In the genomic region with DNA sequence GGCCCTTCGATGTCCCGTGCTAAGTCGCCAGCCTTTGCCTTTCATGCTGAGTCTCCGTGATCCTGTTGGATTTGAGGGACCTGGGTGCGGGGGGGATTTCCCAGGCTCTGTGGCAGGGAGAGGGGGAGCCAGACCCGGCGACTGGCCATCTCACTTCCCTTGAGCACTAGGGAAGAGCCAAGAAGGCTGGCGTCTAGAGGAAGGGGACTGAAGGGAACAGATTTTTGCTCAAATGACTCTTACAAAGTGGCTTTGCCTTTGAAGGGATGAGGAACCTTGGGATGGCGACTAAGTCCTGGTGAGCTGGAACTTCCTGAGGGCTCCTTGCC, we compare ENCODE assay signal across 8 mouse cellular contexts. TPM values are rescaled to one million over a fixed set of nuclear protein-coding genes. Genes with fewer than 3 reads are reported as not detected.
A peak's percentile ranks its signal among the peaks of the same experiment; 100 is the strongest.
DNase-seq lines count a peak whose midpoint lies in the region; ATAC-seq lines count a peak whose summit lies in the region.

No protein-coding gene starts in this region.

- H3K27ac ChIP-seq in kidney, embryonic 15.5 days: peak overlapping the region; percentile 54; the same call in 1 of the 2 replicates
- H3K27ac ChIP-seq in embryonic facial prominence, embryonic 12.5 days: no peak overlapping the region
- H3K27ac ChIP-seq in hindbrain, embryonic 16.5 days (ENCODE audit: low read depth, low read length): no peak overlapping the region
- H3K27ac ChIP-seq in midbrain, embryonic 16.5 days (ENCODE audit: low read length): no peak overlapping the region

- H3K4me2 ChIP-seq in kidney, embryonic 15.5 days: peak overlapping the region; percentile 70
- H3K4me2 ChIP-seq in embryonic facial prominence, embryonic 12.5 days (replicated peaks): peak overlapping the region; percentile 67
- peak overlapping the region; percentile 78 for H3K4me2 ChIP-seq in hindbrain, embryonic 16.5 days (ENCODE audit: low read length)
- peak overlapping the region; percentile 67 for H3K4me2 ChIP-seq in midbrain, embryonic 16.5 days (ENCODE audit: low read length)

- whole genome bisulfite sequencing in kidney, embryonic 15.5 days: 21% methylated on average over 9 of the region's 9 CpGs
- 17% methylated on average over 9 of the region's 9 CpGs for WGBS in embryonic facial prominence, embryonic 12.5 days
- WGBS in hindbrain, embryonic 16.5 days: 18% methylated on average over 9 of the region's 9 CpGs
- 12% methylated on average over 9 of the region's 9 CpGs for WGBS in midbrain, embryonic 16.5 days

- no peaks in the 10 kb centered on the region for H3K36me3 ChIP-seq in kidney, embryonic 15.5 days
- no peaks in the 10 kb centered on the region for H3K36me3 ChIP-seq in embryonic facial prominence, embryonic 12.5 days
- no peaks in the 10 kb centered on the region for H3K36me3 ChIP-seq in hindbrain, embryonic 16.5 days (ENCODE audit: control insufficient read depth, insufficient read depth, low read length)
- no peaks in the 10 kb centered on the region for H3K36me3 ChIP-seq in midbrain, embryonic 16.5 days (ENCODE audit: control insufficient read depth, insufficient read depth, low read length)

- no peaks in the 10 kb centered on the region for H3K4me1 ChIP-seq in kidney, embryonic 15.5 days
- H3K4me1 ChIP-seq in embryonic facial prominence, embryonic 12.5 days: no peaks in the 10 kb centered on the region
- H3K4me1 ChIP-seq in hindbrain, embryonic 16.5 days (ENCODE audit: control insufficient read depth, insufficient read depth, low read depth, low read length): no peaks in the 10 kb centered on the region
- no peaks in the 10 kb centered on the region for H3K4me1 ChIP-seq in midbrain, embryonic 16.5 days (ENCODE audit: control insufficient read depth, insufficient read depth, low read length)

- no peaks in the 10 kb centered on the region for H3K9me3 ChIP-seq in kidney, embryonic 15.5 days (replicated peaks)
- H3K9me3 ChIP-seq in embryonic facial prominence, embryonic 12.5 days: no peaks in the 10 kb centered on the region
- no peaks in the 10 kb centered on the region for H3K9me3 ChIP-seq in hindbrain, embryonic 16.5 days (ENCODE audit: control insufficient read depth, low read length)
- H3K9me3 ChIP-seq in midbrain, embryonic 16.5 days (replicated peaks; ENCODE audit: control insufficient read depth, low read length, poor library complexity, severe bottlenecking): no peaks in the 10 kb centered on the region

- H3K27me3 ChIP-seq in kidney, embryonic 15.5 days: no peaks in the 10 kb centered on the region
- no peaks in the 10 kb centered on the region for H3K27me3 ChIP-seq in embryonic facial prominence, embryonic 12.5 days
- no peaks in the 10 kb centered on the region for H3K27me3 ChIP-seq in hindbrain, embryonic 16.5 days (replicated peaks; ENCODE audit: control insufficient read depth, insufficient read depth, low read length)
- no peaks in the 10 kb centered on the region for H3K27me3 ChIP-seq in midbrain, embryonic 16.5 days (ENCODE audit: control insufficient read depth, insufficient read depth, low read depth, low read length)

- peak overlapping the region; percentile 55 for H3K4me3 ChIP-seq in kidney, embryonic 15.5 days (replicated peaks)
- peak overlapping the region; percentile 42 for H3K4me3 ChIP-seq in embryonic facial prominence, embryonic 12.5 days
- H3K4me3 ChIP-seq in hindbrain, embryonic 16.5 days (ENCODE audit: low read length): peak overlapping the region; percentile 56
- peak overlapping the region; percentile 47 for H3K4me3 ChIP-seq in midbrain, embryonic 16.5 days (ENCODE audit: low read depth, low read length)

- peak; percentile 55 for ATAC-seq in kidney, embryonic 15.5 days (replicated peaks; ENCODE audit: low FRiP score)
- no peak for ATAC-seq in embryonic facial prominence, embryonic 12.5 days (ENCODE audit: insufficient number of reproducible peaks, insufficient read depth, low FRiP score, low TSS enrichment)
- no peak; the same call in none of the 2 replicates for ATAC-seq in hindbrain, embryonic 16.5 days
- ATAC-seq in midbrain, embryonic 16.5 days: peak; percentile 66; the same call in 1 of the 2 replicates
- no peak for ATAC-seq in megakaryocyte progenitor cell, adult 5-6 weeks (replicated peaks; ENCODE audit: poor library complexity)

- no peak for DNase-seq in kidney, postnatal 4 days
- DNase-seq in adrenal gland, adult 2 months: no peak
- DNase-seq in layer of hippocampus, adult 9-10 months (ENCODE audit: low spot score): no peak

- peak overlapping the region; percentile 55 for H3K9ac ChIP-seq in kidney, embryonic 15.5 days
- H3K9ac ChIP-seq in embryonic facial prominence, embryonic 12.5 days: peak overlapping the region; percentile 56; the same call in 1 of the 2 replicates
- H3K9ac ChIP-seq in hindbrain, embryonic 16.5 days (ENCODE audit: low read depth, low read length): peak overlapping the region; percentile 71
- H3K9ac ChIP-seq in midbrain, embryonic 16.5 days (ENCODE audit: low read depth, low read length): peak overlapping the region; percentile 52

RNA-seq across cellular contexts. Expression of gene Il13ra1, which starts 0.5 kb away (rescaled TPM):
- polyA plus RNA-seq in kidney, embryonic 15.5 days (2015; fragmentation: Nextera tagmentation; extraction: Ambion mirVana): 28.4 and 30.5 TPM in 2 replicates
- polyA plus RNA-seq in embryonic facial prominence, embryonic 12.5 days (2016; fragmentation: Nextera tagmentation; extraction: Ambion mirVana): 6.9 and 9.0 TPM in 2 replicates
- polyA plus RNA-seq in hindbrain, embryonic 16.5 days (2015; fragmentation: Nextera tagmentation; extraction: Ambion mirVana): 7.9 and 8.9 TPM in 2 replicates
- 7.2 and 8.4 TPM in 2 replicates for polyA plus RNA-seq in midbrain, embryonic 16.5 days (2015; fragmentation: Nextera tagmentation; extraction: Ambion mirVana)
- 10 to 100 TPM in 1 of 2 experiments, 1 to 10 TPM in 1; 7.8 to 17.3 TPM for total RNA-seq in adrenal gland, adult 2 months (2021)
- 1.4 and 2.9 TPM in 2 replicates for polyA plus RNA-seq in adrenal gland, adult 2 months (2012; rRNA removed)
- total RNA-seq in megakaryocyte progenitor cell, adult 5-6 weeks (2015): 0.57 and 1.3 TPM in 2 replicates
- total RNA-seq in megakaryocyte progenitor cell, adult 5-6 weeks (2017): 0.34 and 0.96 TPM in 2 replicates

Comparison
In these comparisons a context has a peak if more than half of its experiments do, and no peak if none do; other contexts are left out.
1. ATAC-seq: peak in kidney, embryonic 15.5 days (single experiment) and midbrain, embryonic 16.5 days (single experiment); none in embryonic facial prominence, embryonic 12.5 days (single experiment), hindbrain, embryonic 16.5 days (single experiment) and megakaryocyte progenitor cell, adult 5-6 weeks (single experiment).
2. Peak in every context shown above with its lines, with median percentiles within 50 percentile points of each other: H3K4me2 ChIP-seq, H3K4me3 ChIP-seq and H3K9ac ChIP-seq.